Mouse (Mus musculus) c-Kit-positive CD71-negative TER-119-negative erythroid progenitor cells, embryonic 14.5 days (primary cell): ENCODE data around the gene Casz1.

ENCODE experiments used
- DNase-seq: peaks from one replicate; pipeline ENCODE4 v3.0.0-alpha.2; 2013; ENCODE audit warnings: low read depth

Gene Casz1

DNA sequence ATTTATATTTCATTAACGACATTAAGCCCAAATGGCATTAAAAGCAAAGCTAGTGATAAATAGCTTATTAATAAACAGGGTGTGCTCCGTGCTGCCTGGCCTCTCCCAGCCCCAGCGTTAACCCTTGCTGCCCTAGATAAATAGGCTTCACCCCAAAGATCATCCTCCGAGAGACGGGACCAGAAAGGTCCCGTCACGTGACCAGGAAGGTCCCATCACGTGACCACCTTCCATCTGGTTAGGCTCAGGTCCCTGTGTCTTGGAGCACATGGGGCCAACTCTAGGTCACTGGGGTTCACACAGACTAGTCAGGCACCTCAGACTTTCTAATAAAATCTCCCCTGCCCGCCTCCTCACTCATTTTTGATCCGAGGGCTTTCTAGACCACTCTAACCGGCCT lies 42.5 kb downstream of the Casz1 start:
- no peak for DNase-seq

DNA sequence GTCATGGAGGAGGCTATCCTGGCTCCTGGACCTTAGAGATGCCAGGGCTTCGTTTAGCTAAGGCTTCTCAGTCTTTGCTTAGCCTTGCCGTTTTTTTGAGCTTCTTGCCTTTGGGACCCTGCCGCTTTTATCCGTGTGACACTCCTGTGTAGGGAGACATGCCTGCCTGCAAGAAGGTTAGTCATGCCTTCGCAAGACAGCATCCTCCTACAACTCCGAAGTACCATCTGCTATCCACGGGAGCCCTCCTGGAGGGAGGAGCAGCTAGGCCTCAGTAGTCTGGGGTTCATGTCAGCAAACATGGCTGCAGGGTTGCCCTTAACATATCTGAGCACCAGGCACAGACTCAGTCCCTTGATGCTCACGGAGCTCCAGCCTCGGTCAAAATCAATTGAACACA lies 43.4 kb downstream of the Casz1 start:
- no peak for DNase-seq

GRCm38 (mm10) chr4:148849437-148849836 lies 45.2 kb downstream of the Casz1 start:
- DNase-seq: no peak

DNA sequence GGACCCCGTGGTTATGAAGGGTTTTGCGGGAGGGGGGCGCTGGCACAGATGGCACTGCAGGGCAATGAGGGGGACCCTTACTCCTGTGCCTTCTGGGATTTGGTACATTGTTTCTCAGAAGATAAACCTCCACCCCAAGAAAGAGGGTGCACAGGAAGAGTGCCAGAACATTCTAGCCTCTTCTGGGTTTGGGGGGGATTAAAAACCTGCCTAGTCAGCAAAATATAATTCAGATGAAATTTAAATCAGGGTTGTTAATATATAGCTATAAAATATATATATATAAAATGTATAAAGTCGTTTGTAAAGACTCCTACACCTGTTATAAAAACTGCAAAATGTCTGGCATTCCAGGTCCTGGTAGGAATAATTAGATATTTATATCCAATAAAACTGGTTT lies 48.8 kb downstream of the Casz1 start:
- DNase-seq: no peak

GRCm38 (mm10) chr4:148854093-148854492 lies 49.9 kb downstream of the Casz1 start:
- DNase-seq: no peak

DNA sequence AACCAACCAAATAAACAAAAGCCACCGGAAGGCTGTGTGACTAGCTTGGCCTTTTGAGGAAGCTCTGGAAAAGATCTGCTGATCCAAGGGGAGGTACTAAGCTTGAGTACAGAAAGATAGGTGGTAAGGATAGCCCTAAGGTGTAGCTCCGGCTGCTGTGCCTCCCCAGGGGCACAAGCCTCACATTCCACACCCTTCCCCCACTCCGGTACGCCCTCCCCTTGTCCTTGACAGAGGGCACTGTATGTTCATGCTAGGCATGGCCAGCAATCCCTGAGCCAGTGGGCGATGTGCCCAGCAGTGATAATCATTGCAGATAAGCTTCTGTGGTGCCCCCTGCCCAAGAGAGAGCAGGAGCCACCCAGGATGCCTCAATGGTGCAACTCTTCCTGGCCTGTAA lies 51.3 kb downstream of the Casz1 start:
- no peak for DNase-seq

DNA sequence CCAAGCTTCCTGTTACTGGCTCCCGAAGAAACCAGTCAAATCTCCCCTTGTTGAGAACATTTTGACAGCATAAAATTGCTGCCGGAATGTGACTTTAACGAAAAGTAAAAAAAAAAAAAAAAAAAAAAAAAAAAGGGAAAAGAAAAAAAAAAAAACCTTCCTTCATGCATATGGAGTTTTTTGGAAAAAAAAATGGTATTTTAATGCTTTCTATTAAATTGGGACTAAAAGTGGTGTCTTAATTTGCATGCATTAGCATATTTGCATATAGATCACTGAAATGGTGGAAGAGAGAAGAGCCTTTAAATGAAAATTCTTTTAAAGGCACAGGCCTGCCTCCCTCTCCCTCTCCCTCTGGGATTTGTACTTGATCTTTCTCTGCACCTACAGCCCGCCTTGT lies 52.0 kb downstream of the Casz1 start:
- no peak for DNase-seq

- DNase-seq: no peak
Observed at GRCm38 (mm10) chr4:148857398-148858084, 53.3 kb downstream of the Casz1 start.

DNA sequence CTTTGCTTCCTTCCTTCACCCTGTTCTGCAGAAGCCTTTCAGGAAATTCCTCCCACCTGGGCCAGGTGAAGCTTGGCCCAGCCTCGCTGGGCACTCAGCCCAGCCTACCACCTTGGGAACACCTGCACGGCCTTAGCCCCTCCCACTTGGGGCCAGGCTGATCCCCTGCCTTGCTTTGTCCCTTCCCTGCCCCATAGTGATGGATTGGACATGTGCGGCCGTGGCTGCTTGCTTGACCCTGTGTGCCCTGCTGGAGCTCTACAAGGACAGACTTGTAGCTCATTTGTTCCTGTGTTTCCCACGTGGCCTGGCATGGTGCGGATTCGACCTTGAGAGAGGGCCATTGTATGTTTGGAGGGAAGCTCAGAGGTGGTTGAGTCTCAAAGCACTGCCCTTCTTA lies 54.0 kb downstream of the Casz1 start:
- DNase-seq: no peak

- DNase-seq: no peak
Observed at GRCm38 (mm10) chr4:148859415-148859814, 55.2 kb downstream of the Casz1 start.

- DNase-seq: no peak
Observed at GRCm38 (mm10) chr4:148859906-148860491, 55.8 kb downstream of the Casz1 start.

GRCm38 (mm10) chr4:148860636-148861035 lies 56.4 kb downstream of the Casz1 start:
- no peak for DNase-seq

- DNase-seq: no peak
Observed at GRCm38 (mm10) chr4:148866812-148867470, 62.7 kb downstream of the Casz1 start.

DNA sequence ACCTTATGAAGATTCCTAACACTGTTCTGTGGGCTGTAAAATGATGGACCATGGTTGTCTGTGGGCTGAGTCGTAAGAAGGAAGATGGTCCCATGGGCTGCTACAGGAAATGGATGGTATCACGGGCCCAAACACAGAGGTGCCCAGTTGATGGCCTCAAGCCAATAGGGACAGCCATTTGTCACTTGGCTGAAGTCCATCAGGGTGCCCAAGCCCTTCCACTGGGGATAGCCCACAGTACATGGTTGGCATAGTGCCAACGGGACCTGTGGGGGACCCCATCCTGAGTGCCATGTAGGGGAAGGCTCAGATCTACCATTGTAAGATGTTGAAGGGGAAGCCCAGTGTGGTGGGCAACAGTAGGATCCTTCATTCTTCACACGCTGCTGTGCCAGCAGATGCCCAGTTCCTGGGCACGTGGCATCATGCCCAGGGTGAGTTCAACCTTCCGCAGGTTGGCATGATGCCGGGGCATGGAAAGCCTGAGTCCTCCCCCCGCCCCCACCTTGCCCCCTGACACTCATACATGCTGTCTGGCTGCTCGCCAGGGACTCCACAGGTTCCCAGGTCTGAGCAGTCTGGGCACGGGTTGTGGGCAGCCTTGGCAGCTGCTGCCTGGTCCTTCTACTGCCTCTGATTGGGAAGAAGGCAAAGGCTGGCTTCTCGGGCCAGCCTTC lies 63.6 kb downstream of the Casz1 start:
- no peak for DNase-seq

DNA sequence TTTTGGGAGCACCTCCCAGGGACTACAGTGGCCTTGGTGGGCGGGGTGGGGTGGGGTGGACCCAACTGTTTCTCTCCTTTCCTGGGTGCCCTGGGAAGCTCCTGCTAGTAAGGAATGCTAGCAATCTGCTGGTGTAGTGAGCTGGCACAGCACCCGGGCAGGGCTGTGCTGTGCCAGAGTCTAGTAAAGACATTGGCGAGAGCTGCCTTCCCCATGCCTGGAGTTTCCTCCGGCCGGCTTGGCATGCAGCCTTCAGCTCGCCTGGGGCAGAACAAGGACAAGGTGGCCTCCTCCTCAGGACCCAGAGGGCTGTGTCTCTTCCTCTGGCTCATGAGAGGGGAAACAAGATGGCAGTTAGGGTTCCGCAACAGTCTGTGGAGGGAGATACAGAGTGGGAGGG lies 65.3 kb downstream of the Casz1 start:
- DNase-seq: no peak

GRCm38 (mm10) chr4:148870496-148870895 lies 66.3 kb downstream of the Casz1 start:
- no peak for DNase-seq

- DNase-seq: no peak
Observed at GRCm38 (mm10) chr4:148871751-148872334, 67.6 kb downstream of the Casz1 start.

- no peak for DNase-seq
Observed at GRCm38 (mm10) chr4:148872372-148872771, 68.1 kb downstream of the Casz1 start.

DNA sequence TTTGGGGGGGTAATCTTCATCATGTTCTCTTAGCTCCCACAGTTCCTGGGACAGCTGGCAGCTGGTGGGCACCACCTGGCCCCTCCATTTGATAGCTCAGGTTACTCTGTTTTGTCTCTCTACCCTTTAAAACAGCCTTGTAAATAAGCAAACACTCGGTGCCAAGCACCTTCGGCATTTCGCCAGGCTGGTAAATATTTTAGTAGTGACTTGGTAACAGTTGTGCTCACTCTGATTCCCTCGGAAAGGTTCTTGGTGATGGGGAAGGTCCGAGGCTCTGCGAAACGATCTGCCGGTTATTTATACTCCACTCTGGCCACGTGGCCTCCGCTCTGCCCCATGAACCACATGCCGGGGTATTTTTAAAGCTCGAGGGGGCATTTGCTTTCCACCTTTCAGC lies 68.6 kb downstream of the Casz1 start:
- no peak for DNase-seq

DNA sequence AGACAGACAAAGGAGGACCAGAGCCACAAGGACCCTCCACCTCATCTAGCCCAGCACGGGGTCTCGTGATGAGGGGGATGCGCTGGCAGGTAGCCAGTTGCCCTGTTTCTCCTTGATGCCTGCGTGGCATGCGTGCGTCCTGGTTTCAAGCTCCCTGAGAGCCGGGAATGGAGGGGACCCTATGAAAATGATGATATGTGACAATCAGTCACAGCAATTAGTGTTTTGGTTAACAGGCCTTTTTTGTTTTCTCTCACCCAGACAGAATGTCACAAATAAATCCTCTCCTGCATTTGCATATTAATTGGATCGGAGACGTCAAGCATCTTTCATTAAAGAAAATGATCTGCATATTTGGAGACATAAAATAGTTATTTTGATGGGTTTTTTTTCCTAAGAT lies 71.9 kb downstream of the Casz1 start:
- DNase-seq: no peak

DNA sequence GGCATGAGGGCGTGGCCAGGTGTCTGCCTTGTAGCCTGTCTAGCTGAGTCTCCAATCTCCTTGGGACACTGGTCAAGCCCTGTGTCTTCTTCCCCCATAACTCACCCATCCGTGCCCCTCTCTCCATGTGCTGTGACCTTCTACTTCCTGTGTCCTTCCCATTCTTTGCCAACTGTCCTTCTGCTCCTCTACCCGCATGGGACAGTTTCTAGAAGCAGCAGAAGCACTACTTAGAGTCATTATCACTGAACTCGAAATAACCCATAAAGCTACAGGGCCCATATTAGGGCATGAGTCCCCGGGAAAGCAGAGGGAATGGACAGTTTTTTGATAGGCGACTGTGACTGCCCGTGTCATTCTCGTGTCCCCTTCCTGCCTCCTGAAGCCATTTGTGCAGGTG lies 72.6 kb downstream of the Casz1 start:
- DNase-seq: no peak

DNA sequence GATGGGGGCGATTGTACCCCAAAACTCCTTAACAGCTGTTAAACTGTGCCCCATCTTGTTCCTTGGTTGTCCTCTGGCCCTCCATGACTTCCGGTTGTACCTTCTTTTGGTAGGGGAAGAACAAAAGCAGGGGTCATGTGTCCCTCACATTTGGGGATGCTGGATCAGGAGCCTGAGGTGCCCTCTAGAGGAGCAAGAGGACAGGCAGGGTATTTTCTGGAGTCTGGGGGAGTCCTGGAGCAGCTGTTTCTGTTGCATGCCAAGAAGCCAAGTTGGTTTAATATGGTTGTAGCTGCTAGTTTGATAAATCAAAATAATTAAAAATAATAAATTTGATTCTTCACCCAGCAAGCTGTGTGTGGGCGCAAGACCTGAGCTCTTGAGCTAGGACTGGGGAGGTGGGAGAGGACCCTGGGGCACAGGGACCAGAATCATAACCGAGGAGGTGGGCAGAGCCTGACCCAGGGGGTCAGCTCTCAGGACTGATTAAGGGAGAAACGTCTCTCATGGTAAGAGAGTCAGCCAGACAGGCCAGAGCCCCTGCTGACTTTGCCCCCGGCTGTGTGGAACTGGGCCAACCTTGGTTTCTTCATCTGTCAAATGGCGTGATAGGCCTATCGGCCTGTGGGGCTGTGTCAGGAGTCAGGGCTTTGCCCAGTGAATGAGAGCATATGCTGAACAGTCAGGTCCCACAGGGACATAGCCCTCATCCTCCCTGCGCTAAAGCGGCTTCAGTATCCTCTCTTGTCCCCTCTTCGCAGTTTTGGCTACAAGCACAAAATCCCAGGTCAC lies 74.2 kb downstream of the Casz1 start:
- no peak for DNase-seq
